Mouse (Mus musculus) megakaryocyte, embryonic 14.5 days (primary cell): ENCODE measurements around the gene Hoxa6.

Source experiments
- FLI1 ChIP-seq: IDR thresholded peaks from 2 replicates; pipeline ENCODE4 v1.6.1; 2012; ENCODE audit warnings: low read length, inconsistent platforms, mixed read lengths
- GATA1 ChIP-seq: IDR thresholded peaks from 3 replicates; pipeline ENCODE4 v1.6.1; 2012; ENCODE audit warnings: mixed read lengths, low read length, inconsistent platforms, borderline replicate concordance

DNA sequence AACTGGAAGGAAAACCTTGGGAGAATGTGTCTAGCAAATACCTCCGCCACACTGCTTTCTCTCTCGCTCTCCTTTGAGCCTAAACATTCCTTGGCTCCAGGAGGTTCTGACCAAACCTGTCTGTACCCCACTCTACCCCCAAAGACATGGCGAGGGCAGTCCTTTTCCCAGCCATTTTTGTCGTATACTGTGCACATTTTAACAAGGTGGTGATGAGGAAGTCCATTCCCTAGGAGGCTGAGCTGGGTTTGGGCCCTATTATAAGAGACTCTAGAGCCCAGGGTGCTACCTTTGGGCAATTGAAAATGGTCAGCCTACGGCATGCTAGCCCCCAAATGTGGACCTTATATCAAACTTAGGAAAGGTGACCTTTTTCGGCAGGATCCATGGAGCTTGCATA is 27.3 kb upstream of the Hoxa6 start:
- TF ChIP-seq GATA1 (no peak), FLI1 (no peak)
